Mouse (Mus musculus) myocyte (in vitro differentiated cells): ENCODE measurements at regions not wholly inside any gene's neighbourhood (a gene's known extent, or its start where the extent isn't known, plus 50 kb on each side); places are given as distances from the start of the nearest gene placed in this dataset.

Experiments
- E2F4 ChIP-seq: IDR thresholded peaks from one replicate; pipeline ENCODE4 v1.6.1; 2011; ENCODE audit warnings: mild to moderate bottlenecking, control low read depth, moderate library complexity; ENCODE audit not compliant: insufficient read depth
- MYOG ChIP-seq, 3 experiments: IDR thresholded peaks; one replicate each; pipeline ENCODE4 v1.6.1; 2011; ENCODE audit warnings: control low read depth in 2 of 3, low read depth in 2 of 3, mild to moderate bottlenecking in 2 of 3; ENCODE audit not compliant: insufficient read length in 2 of 3, control insufficient read depth in 1 of 3, insufficient read depth in 1 of 3
- POLR2A ChIP-seq: IDR thresholded peaks from one replicate; pipeline ENCODE4 v1.6.1; 2011; ENCODE audit warnings: low read depth, mild to moderate bottlenecking, control low read depth, moderate library complexity; ENCODE audit not compliant: insufficient read length

DNA sequence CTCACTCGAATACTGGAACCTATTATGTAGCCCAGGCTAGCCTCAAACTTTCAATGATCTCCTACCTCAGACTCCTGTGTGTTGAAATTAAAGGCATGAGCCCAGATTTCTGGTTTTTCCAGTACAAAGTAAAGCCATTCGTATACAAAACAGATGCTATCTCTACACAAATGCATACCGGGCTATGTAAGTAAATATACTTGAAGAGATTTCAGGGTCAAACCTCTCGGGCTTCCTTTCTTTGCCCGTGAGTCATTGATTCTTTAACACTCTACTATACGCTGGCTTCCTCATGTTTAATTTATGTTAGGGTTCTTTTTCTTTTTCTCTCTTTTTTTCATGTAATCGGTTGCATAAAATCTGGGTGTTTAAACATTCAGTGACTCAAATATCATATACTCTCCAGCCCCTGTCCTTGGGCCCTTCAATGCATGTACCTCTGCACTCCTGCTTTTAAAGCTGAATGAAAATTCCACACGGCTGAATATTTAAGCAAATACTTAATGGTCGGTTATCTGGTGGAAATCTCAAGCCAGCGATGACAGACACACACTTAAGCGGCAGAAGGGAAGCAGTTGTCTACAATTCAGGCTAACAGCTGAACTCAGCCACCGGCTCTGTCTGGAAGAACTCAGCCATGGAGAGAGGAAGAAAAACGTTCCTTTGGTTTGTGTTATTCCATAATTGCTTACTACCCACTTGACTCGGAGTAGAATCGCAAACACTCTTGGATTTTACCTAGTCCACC, 82.0 kb downstream of the Otx2 start:
- no peak for TF ChIP-seq E2F4
- no peak for TF ChIP-seq POLR2A
- TF ChIP-seq MYOG (IDR thresholded peaks at IDR 0.05; ENCODE audit: control insufficient read depth in 1 of 3, insufficient read depth in 1 of 3, insufficient read length in 2 of 3, low read depth in 2 of 3): no peak
